ENCODE assay signal across 7 mouse cellular contexts in the genomic region with DNA sequence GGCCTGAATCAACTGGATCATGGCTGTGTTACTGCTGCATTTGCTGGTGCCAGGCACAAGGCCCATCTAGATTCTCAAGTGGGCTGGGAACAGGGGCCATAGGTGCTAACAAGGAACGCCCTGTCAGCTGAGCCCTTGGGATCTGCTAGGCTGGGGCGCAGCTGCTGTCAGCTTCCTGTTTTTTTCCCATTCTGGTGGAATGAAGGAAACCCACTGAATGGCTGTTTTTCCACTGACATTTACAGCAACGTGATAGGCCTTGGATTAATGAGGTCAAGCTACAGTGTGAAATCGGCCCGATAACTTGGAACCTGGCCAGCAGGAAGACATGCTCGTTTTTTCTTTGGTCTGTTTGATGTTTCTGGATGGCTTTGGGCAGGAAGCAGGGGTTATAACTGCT. TPM values are rescaled to one million over a fixed set of nuclear protein-coding genes. Genes with fewer than 3 reads are reported as not detected.
DNase-seq lines count a peak whose midpoint lies in the region; ATAC-seq lines count a peak whose summit lies in the region.

No protein-coding gene starts in this region.

- H3K36me3 ChIP-seq in forebrain, embryonic 12.5 days (replicated peaks) = no peaks in the 10 kb centered on the region
- no peaks in the 10 kb centered on the region for H3K36me3 ChIP-seq in neural tube, embryonic 13.5 days

- H3K4me2 ChIP-seq in forebrain, embryonic 12.5 days = no peak overlapping the region
- no peak overlapping the region for H3K4me2 ChIP-seq in neural tube, embryonic 13.5 days

- H3K27me3 ChIP-seq in forebrain, embryonic 12.5 days = peaks cover 32% of the 10 kb centered on the region
- H3K27me3 ChIP-seq in neural tube, embryonic 13.5 days = peaks cover 32% of the 10 kb centered on the region

- H3K9ac ChIP-seq in forebrain, embryonic 12.5 days = no peak overlapping the region
- H3K9ac ChIP-seq in neural tube, embryonic 13.5 days = peak overlapping the region; percentile 26; the same call in 1 of the 2 replicates

- intact Hi-C loops in heart, postnatal 25 days (cut with DNase I) = loop anchor here (2.0 kb wide), 2 partner anchors 16 to 62 kb away; no protein-coding TSS in a partner anchor

- no peaks in the 10 kb centered on the region for H3K9me3 ChIP-seq in forebrain, embryonic 12.5 days
- H3K9me3 ChIP-seq in neural tube, embryonic 13.5 days = no peaks in the 10 kb centered on the region

- WGBS in forebrain, embryonic 12.5 days = 34% methylated on average over 6 of the region's 6 CpGs
- WGBS in neural tube, embryonic 13.5 days = 10% methylated on average over 6 of the region's 6 CpGs

- DNase-seq in right cerebral cortex, postnatal 10 days (ENCODE audit: low spot score in 2 of 2) = peak; percentile 60 to 63
- no peak for DNase-seq in right cerebral cortex, postnatal 36 days (ENCODE audit: low spot score in 2 of 2)
- peak; percentile 61 for DNase-seq in heart, postnatal 25 days (ENCODE audit: low spot score)
- peak; percentile 62 to 77 for DNase-seq in kidney, postnatal 4 days
- no peak for DNase-seq in cerebellum, adult 9-10 months

- no peak overlapping the region for H3K4me3 ChIP-seq in forebrain, embryonic 12.5 days (replicated peaks)
- H3K4me3 ChIP-seq in neural tube, embryonic 13.5 days = no peak overlapping the region

- ATAC-seq in forebrain, embryonic 12.5 days (ENCODE audit: low FRiP score) = peak; percentile 42; the same call in 1 of the 2 replicates
- ATAC-seq in neural tube, embryonic 13.5 days (ENCODE audit: low read depth) = 0 out of 2 replicates have a peak, but pooled peaks have one; percentile 9

- H3K27ac ChIP-seq in forebrain, embryonic 12.5 days = peak overlapping the region; percentile 61
- H3K27ac ChIP-seq in neural tube, embryonic 13.5 days (replicated peaks) = peak overlapping the region; percentile 79

- H3K4me1 ChIP-seq in forebrain, embryonic 12.5 days = peaks cover 26% of the 10 kb centered on the region
- peaks cover 36% of the 10 kb centered on the region for H3K4me1 ChIP-seq in neural tube, embryonic 13.5 days (replicated peaks)

RNA-seq across cellular contexts. Expression of gene Ppp1r16b, which starts 7.6 kb away (rescaled TPM):
- 2.9 and 3.2 TPM in 2 replicates for polyA plus RNA-seq in forebrain, embryonic 12.5 days (2016; fragmentation: Nextera tagmentation; extraction: Ambion mirVana)
- total RNA-seq in heart, postnatal 25 days (2021) = 10 to 100 TPM; 15.0 to 15.3 TPM
- polyA plus RNA-seq in neural tube, embryonic 13.5 days (2015; fragmentation: Nextera tagmentation; extraction: Ambion mirVana) = 9.8 and 9.9 TPM in 2 replicates

RNA-seq across cellular contexts. Expression of gene Actr5, which starts 48.1 kb away (rescaled TPM):
- 20.3 and 22.6 TPM in 2 replicates for polyA plus RNA-seq in forebrain, embryonic 12.5 days (2016; fragmentation: Nextera tagmentation; extraction: Ambion mirVana)
- total RNA-seq in heart, postnatal 25 days (2021) = 1 to 10 TPM; 5.3 to 5.5 TPM
- 10.5 and 11.1 TPM in 2 replicates for polyA plus RNA-seq in neural tube, embryonic 13.5 days (2015; fragmentation: Nextera tagmentation; extraction: Ambion mirVana)

Comparison
In these comparisons a context has a peak if more than half of its experiments do, and no peak if none do; other contexts are left out.
1. DNase-seq: peak in right cerebral cortex, postnatal 10 days (2 of 2), heart, postnatal 25 days (single experiment) and kidney, postnatal 4 days (2 of 2); none in right cerebral cortex, postnatal 36 days (0 of 2) and cerebellum, adult 9-10 months (single experiment).